Mouse (Mus musculus): ENCODE results near the gene Fbxw2. TPM values are rescaled to one million over a fixed set of nuclear protein-coding genes. Genes with fewer than 3 reads are reported as not detected.
"Not testable (repeated sequence)": the region's sequence is repeated elsewhere in the genome, so short reads cannot be mapped to it uniquely, and the experiment has no call there.

The Fbxw2 gene
- 70.3 and 71.0 TPM in 2 replicates for polyA plus RNA-seq (2012; rRNA removed)

DNA sequence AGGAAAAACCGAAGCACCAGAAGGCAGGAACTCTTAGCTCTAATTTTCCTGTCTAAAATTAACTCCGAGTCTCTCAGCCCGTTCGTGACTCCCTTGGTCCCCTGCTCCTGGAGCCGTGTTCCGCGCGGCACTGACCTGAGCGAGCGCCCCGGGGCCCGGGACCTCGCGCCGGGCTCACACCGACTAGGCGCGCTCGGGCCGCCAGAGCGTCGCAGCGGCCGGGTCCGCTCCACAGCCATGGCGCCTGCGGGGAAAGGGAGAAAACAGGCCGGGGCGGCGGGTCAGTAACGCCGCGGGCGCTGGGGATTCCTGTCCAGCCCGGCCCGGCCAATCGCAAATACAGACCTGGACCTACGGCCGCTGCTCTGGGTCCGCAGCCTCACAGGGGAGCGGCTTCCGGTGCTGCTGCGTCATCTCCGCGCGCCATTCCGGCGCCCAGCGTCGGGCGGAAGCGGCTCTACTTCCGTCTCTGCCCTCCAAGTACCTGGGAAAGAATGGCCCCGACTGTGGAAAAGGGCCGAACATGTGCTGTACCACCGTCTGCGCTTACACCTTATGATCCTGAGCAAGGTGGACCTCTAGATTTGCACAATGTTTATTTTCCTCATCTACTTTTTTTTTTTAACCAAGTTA is at the start of gene Fbxw2:
Gene Fbxw2, minus strand, starts transcription at position 485 of the 633 bp plus-strand sequence.
- DNase-seq (ENCODE audit: low spot score) = peak; percentile 83

DNA sequence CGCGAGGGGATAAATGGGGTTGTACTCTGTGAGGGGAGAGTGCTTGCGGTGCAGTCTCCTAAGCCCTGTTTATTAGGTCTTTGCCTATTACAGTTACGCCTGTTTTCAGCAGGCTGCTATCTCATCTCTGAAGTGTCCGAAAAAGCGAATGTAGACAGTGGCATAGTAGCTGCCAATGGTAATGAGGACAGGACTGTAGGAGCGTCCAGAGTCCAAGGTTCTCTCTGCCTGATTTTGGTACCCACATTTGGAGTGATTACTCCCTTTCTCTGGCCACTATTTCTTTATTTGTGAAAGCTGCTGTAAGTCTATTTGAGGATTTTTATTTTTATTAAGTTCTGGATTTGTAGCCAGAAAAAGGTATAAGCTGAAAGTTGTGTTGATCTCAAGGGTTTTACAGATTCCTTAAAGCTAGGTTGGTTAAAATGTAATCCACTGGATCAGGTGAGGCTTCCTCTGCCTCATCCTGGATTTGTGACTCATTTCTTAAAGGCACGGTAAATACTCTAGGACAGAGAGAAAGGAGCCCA is 48.8 kb upstream of the Fbxw2 start, which contains the start of gene Psmd5:
Gene Psmd5, minus strand, starts transcription at position 153 of the 530 bp plus-strand sequence.
- DNase-seq (ENCODE audit: low spot score) = no peak

DNA sequence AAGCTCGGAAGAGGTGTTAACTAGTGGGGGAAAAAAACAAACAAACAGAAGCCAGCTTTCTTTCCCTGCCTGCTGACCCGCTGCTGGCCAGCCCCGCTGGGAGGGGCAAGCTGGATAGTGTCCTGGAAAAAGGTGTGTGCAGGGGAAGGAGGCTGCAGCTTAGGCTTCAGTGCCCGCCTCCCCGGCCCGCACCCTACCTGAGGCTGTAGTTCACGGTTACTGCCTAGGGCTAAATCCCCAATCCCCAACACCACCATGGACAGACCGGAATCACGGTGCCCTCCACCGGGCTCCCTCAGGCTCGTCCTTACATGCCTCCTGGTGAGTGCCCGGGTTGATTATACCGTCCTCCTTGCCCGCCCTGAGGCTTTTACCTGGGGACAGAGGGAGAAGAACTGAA is 48.2 kb upstream of the Fbxw2 start, which contains the start of gene Cutal:
Gene Cutal, plus strand, starts transcription at position 126 of the 400 bp plus-strand sequence.
- no peak for DNase-seq (ENCODE audit: low spot score)

DNA sequence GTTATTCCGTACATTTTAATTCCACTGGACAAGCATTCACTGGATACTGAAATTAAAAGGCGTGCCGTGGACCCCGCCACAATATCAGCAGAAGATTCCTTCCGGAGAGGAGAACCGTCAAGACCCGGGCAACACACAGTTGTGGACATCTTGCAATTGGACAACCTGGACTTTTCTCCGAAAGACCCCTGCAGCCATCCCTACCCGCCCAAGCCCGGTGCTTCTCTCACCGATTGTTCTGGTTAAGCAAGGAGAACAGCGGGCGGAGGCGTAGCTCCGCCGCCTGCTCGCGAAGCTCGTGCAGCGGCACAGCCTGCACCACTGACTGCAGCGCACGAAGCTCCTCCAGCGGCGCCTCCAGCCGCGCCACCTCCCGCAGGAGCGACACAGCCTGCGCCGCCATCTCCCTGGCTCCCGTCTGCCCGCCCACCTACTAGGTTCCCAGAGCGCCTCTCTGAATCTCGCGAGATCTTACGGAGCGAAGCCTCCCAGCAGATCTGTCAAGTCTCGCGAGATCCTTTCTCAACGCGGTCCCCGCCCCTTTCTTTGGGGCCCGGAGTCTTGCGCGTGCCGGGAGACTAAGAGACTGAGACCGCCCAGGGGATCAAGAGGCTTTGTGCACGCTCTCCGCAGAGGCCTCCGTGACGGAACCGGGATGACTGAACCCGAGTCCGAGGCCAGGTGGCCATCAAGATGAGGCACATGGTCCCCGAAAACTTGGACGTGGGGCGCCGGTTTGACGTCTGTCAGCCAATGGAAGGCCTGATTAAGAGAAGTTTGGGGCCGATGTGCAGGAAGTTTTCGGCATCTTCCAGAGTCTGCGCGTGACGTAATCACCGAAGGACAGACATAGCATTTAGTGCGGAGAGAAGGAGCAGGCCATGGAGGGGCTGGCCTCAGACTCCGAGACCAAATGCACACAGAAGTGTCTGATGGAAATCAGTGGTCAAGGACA is 44.7 kb upstream of the Fbxw2 start:
- peak; percentile 87 for DNase-seq (ENCODE audit: low spot score)

DNA sequence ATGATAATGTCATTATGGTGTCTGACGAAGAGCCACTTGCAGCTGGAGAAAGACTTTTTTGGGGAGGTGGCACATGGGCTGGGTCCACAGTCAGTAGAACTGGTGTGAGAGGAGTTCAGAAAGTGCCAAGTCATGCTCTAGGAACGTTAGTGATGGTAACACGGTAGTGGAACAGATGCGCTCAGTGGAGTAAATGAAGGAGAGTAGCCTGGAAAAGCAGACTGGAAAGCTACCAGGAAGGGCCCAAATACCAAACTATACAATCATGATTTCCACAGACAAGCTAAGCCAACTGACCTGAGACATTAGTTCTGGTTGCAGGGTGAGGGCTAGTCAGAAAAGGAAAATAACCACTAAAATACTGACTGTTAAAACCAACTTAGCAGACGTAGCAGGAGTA is 43.6 kb upstream of the Fbxw2 start:
- DNase-seq (ENCODE audit: low spot score) = no peak

DNA sequence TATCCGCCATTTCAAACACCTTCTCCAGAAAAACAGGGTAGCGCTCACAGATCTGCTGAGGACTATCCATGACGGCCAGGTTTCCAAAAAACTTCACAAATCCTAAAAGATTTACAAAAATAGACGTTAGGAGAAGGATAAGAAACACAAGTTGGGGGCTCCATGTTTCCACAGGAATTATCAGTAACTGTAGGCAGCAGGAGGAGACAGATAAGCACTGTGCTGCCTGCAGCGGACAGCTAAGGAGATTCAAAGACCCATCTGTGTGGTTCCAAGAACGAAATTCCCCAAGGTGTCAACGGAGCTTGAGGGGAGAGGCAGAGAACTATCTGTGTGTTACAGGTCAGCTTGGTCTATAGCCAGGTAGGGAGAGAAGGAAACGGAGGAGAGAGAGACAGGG is 31.6 kb upstream of the Fbxw2 start:
- no peak for DNase-seq (ENCODE audit: low spot score)

DNA sequence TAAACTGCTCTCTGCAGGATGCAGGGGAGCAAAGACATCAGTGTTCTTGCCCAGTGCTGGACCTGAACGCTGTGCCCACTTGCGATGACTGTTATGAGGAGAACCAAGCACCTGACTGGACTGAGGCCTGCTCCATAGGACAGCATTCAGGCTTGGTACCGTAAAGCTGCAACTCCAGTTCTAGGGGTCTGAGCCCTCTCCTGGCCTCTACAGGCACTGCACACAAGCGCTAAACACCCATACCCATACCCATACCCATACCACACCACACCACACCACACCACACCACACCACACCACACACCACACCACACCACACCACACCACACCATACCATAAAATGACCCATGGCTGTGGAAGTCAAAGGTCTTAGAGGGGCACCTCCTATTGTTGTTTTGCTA is 29.2 kb upstream of the Fbxw2 start:
- DNase-seq (ENCODE audit: low spot score) = no peak

DNA sequence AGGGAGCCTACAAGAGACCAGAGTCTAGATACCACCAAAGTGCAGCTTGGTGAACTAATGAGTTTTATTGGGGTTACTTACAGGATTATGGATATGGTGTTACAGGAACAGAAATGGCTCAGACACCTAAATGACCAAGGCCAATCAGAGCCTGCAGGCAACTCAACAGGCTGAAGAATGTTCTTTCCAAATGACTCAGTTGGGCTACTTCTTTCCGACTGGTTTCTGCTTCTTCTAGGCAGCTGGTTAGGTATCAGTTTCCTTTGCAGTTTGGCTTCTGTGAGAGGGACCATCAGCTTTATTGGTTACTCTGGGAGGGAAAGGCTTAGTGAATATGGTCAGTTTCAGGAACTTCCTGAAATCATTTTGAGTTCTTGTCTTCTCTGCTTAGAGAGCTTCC is 21.6 kb upstream of the Fbxw2 start:
- no peak for DNase-seq (ENCODE audit: low spot score)

DNA sequence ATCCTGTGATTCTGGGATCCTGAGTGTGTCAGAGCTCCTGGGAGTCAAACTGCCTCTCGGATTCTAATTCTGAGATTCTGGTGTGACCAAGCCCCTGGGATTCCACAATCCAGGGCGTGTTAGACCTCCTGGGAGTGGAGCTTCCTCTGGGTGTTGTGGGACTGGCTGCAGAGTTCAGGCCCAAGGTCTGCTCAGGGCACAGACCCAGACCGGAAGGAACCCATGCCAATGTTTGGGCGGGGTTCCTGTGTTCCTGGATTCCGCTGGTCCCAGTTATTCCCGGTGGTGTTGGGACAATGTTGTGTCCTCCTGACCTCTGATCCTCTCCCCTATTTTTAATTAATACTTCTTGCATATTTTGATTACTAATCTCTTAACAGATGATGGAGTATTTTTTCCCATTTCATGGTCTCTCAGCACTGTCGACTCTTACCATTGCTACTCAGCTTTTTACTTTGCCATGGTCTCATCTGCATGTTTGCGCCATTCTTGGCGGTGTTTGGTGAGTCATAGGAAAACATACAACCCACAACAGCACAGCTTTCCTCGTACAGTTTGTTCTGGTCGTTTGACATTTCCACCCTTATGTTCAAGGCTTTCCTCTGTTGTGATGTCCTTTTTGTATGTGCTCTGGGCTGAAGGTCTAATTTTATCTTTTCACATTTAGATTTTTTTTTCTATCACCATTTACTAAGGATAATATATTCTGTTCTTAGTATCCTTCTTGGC is 17.3 kb upstream of the Fbxw2 start:
- no peak for DNase-seq (ENCODE audit: low spot score)

DNA sequence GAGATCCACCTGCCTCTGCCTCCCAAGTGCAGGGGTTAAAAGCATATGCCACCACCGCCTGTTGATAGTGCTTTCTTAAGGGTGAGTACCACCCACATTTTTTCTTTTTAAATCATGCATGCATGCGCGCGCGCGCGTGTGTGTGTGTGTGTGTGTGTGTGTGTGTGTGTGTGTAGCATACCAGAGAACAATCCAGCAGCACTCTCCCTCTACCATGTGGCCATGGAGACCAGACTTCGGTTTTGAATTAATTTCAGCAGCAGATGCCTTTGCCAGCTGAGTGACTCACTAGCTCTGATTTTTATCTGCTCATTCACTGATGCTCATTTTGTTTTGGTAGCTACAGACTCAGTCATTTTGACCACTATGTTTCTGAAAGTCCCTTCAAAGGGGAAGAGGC is 15.6 kb upstream of the Fbxw2 start:
- DNase-seq (ENCODE audit: low spot score) = no peak

DNA sequence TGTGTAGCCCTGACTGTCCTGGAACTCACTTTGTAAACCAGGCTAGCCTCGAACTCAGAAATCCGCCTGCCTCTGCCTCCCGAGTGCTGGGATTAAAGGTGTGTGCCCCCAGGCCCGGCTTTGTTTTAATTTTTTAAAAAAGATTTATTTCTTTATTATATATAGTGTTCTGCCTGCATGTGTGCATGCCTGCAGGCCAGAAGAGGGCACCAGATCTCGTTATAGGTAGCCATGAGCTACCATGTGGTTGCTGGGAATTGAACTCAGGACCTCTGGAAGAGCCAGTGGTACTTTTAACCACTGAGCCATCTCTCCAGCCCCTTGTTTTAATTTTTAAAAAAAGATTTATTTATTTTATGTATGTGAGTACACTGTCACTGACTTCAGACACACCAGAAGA is 14.0 kb upstream of the Fbxw2 start:
- DNase-seq (ENCODE audit: low spot score) = not testable (repeated sequence)

DNA sequence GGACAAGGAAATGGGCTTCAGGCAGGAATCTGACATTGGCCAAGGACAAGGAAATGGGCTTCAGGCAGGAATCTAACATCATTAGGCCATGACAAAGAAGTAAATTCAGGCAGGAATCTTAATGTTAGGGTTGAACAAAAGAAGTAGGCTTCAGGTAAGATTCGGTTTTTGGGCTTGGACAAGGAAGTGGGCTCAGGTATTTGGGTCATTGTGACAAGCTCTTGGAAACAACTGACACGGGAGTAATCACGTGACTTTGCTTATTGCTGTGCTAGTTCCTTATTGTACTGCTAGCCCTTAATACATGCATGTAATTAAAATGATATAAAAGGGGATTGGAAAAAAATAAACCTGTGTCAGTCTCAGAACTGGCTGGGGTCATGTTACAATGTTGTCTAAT is 9.6 kb upstream of the Fbxw2 start:
- DNase-seq (ENCODE audit: low spot score) = no peak

DNA sequence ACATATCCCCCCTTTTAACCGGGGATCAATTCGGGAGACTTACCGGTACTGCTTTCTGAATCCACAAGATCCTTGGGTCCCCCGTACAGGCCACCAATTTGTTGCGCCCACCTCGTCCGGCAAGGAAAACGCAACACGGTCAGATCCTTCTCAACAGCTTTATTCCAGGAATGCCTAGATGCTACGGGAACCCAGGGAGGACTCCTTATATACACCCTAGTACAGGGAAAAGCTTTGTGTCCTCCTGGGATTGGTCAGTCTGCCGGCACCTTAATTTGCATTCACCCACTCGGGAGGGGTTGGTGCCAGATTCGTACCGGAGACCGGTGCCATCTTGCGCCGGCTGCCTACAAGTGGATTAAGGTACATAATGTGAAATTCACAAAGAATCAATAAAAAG is 7.5 kb upstream of the Fbxw2 start:
- DNase-seq (ENCODE audit: low spot score) = no peak

DNA sequence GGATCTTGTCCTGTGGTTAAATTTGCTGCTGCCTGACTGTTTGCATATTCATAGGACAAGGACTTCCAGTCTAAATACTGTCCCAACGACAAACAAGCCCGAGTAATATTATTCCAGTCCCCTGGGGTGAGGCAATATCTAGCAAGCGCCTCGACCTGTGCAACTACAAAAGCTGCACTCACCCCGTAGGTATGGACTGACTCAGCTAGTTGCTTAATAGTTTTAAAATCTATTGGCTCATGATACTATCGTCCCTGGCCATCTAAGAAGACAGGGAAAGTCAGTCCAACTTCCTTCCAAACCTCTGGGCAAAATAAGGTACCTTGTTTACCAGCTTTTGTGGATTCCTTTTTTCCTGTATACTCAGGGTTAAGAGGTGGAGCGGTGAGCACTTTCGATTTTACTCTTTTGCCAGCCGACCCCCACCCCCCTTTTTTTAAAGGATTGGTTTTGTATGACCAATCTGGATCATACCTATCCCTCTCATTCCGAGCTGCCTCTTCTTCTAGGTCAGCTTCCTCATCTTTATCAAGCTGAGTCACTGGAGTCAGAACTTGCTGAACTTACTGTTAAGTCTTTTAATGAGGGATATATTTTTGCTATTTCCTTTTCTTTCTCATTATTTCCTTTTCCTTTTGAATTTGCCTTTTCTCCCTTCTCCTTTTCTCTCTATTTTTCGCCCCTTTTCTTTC is 6.8 kb upstream of the Fbxw2 start, which contains the start of gene Gm34653:
Gene Gm34653, plus strand, starts transcription at position 242 of the 692 bp plus-strand sequence.
- DNase-seq (ENCODE audit: low spot score) = not testable (repeated sequence)

DNA sequence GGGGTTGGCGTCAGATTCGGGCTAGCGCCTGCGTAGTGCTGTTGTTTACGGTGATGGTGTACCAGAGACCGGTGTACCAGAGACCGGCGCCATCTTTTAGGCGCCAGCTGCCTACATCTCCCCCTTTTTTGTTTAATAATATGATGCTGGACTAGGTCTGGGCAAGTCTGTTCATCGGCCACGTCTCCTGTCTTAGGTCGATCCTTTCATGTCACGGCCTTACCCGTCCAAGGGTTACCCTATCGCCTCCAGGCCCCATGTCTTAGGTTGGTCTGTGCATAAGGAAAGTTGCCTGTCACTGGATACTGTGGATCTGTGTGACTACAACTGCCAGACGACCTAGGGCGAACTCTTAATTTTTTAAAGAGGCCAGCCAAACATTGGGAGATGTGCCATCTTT is 4.0 kb upstream of the Fbxw2 start:
- DNase-seq (ENCODE audit: low spot score) = not testable (repeated sequence)

DNA sequence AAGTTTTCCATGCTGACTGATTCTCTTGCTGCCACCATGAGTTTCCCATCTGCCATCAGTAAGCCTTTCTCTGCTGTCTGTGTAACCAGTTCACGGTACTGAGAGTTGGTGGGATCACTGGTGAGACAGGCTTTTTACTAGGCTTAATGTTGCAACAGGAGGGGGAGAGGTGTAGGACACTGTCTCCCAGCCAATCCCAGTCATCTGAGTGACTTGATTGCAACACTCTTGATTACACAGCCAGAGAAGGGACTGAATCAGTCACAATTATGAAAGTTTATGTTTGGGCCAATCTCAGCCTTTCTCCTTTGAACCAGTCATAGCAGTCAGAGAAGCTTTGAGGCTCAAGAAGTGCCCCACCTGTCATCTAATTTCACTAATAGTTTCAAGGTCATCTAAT is 1.9 kb upstream of the Fbxw2 start:
- no peak for DNase-seq (ENCODE audit: low spot score)

DNA sequence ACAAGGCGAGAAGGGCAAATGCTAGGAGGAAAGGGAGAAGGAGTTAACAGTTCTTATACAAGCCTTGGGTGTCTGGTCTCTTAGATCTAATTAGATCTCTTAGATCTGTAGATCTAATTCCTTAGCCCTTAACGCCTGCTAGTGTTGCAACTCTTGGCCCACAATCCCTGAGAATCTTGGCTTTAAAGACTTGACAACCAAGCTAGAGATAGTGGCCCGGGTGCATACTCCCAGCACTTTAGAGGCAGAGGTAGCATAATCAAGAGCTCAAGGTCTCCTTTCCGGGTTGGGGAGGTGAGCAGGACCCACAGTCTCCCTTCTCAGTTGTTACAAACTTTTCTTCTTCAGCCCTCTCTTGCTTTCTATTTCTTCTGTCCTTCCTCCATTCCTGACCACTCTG is 1.5 kb upstream of the Fbxw2 start:
- DNase-seq (ENCODE audit: low spot score) = no peak

DNA sequence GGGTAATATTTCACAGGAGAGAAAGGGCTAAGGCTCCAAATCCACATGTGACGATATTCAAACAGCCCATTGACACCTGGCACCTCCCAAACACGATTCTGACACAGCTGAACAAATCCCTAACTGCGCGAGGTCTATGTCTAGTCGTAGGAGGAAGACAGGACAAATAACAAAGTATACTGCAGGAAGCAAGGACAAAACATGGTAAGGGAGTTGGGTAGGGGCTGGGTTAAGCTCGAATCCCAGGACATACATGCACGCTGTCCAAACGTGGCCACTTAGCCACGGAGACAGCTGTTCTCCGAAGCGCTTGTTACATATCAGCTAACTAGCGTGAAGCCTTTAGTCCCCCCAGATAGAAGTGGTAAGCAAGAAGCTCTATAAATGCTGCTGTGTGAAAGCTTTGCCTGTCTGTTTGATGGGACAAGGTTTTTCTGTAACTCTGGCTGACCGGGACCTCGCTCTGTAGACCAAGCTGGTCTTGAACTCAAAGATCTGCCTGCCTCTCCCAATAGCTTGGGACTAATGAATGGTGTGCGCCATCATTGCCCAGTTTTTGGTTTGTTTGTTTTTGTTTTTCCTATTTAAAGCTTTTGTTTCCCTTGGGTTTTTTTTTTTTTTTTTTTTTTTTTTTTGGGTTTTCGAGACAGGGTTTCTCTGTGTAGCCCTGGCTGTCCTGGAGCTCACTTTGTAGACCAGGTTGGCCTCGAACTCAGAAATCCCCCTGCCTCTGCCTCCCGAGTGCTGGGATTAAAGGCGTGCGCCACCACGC is 535 bp upstream of the Fbxw2 start:
- no peak for DNase-seq (ENCODE audit: low spot score)

DNA sequence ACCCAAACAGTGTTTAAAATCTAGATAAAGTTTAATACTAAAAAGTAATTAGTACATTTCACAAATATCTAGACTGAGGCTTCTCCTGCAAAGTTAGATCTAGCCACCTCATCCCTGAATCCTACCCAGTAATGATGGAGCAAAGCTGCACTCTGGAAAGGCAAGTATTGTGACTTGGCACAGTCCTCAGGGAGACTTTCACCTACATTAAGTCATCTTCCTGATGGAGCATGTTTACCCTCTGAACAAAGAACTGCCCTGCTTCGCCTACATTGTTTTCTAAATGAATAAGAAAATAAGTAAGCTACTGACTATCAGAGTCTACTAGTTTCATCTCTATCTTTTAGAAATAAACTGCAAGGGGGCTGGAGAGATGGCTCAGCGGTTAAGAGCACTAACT is 7.6 kb downstream of the Fbxw2 start:
- DNase-seq (ENCODE audit: low spot score) = no peak

DNA sequence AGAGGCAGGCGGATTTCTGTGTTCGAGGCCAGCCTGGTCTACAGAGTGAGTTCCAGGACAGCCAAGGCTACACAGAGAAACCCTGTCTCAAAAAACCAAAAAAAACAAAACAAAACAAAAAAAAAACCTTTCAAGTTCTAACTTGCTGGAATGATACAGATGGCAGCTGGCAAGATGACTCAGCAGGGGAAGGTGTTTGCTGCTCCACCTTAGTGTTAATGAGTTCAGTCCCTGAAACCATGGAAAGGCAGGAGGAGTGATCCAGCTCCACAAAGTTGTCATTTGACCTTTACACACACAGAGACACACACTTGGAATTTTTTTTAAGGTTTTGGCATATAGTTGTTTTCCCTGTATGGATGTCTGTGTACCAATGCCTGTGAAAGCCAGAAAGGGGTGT is 10.2 kb downstream of the Fbxw2 start:
- not testable (repeated sequence) for DNase-seq (ENCODE audit: low spot score)

DNA sequence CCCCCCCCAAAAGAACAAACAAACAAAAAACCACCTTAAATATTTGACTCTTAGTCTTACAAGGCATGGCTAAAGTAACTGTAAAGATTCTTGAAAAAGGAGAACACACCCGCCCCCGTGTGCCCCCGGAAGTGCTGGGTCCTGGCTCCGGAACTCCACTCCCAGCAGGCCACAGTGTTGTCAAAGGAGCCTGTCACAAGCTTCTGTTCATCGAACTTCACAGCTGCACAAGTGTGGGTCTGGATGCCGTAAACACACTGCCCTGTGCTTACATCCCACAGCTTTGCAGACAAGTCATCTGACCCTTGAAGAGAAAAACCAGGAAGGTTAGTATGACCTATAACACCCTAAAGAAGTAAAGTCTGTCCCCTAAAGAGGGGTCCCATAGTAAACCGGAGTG is 13.4 kb downstream of the Fbxw2 start:
- DNase-seq (ENCODE audit: low spot score) = no peak

All from urinary bladder, adult 2 months (tissue).